Mouse (Mus musculus) ES-Bruce4 (cell line): ENCODE measurements around the gene Kirrel.

Experiments
- CTCF ChIP-seq: IDR thresholded peaks from one replicate; pipeline ENCODE4 v1.8.1; 2011; ENCODE audit warnings: low read depth, low read length
- EP300 ChIP-seq: IDR thresholded peaks from 2 replicates; pipeline ENCODE4 v1.6.1; 2011; ENCODE audit warnings: low read depth, low read length; ENCODE audit not compliant: insufficient read depth
- POLR2A ChIP-seq: IDR thresholded peaks from one replicate; pipeline ENCODE4 v1.8.1; 2011; ENCODE audit warnings: low read length; ENCODE audit not compliant: insufficient read depth

DNA sequence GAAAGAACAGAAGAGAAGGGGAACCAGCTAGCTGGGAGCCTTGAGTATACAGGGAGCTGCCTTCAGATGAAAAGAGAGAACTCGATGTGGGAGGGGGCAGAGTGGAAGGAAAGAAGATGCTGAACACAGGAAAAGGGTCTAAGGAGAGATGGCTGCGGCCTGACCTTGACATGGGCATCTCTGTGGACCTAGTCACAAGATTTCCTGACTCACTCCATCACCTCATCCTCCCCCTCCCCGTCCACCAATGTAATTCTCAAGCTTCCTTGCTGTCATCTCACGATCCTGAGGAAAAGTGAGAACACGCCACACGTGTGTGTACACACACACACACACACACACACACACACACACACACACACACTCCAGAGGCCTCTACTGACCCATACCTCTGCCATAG, 17.2 kb downstream of the Kirrel start:
- TF ChIP-seq POLR2A (no peak), EP300 (no peak), CTCF (no peak)
